Comparison of ENCODE assay signal across 16 mouse cellular contexts in the genomic region with DNA sequence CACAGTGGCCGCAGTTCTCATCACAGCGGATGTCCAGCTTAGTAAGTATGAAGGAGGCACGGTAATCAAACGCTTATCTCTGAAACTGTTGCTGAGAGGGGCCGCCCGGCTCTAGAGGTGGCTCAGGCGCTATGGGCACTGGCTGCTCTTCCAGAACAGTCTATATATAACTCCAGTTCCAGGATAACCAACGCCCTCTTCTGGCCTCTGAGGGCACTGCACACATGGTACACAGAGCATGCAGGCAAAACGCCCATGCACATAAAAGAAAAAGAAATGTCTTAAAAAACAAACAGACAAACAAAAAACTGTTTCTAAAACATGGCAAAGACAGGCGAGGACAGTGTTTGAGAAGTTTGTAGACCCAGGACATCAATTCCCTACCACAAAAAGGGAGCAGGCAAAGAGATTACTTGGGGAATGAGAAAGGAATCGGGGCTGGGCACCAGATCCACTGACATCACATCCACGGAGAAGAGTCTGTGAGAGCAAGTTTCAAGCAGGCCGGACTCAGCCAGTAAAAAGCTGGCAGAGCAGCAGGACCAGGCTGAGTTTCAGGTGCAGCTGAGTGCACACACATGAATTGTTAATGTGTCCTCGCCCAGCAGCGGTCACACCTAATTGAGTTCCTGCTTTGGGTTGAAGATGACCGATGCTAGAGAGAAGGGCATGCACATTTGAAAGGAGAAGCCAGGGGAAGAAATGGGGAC. TPM values are rescaled to one million over a fixed set of nuclear protein-coding genes. Genes with fewer than 3 reads are reported as not detected.
DNase-seq lines count a peak whose midpoint lies in the region; ATAC-seq and TF ChIP-seq lines count a peak whose summit lies in the region.
"Had no signal": no experiment of that assay in that cellular context is flagged by ENCODE, and none has a peak within 500 bp of the region (broad histone marks: within the 10 kb centered on the region; RNA-seq: fewer than 3 reads in every experiment).

No protein-coding gene starts in this region.

- H3K4me3 ChIP-seq in kidney, adult 2 months (ENCODE audit: insufficient read depth, low read depth, low read length): no peak overlapping the region
- H3K4me3 ChIP-seq in kidney, embryonic 15.5 days (replicated peaks): no peak overlapping the region
- H3K4me3 ChIP-seq in ES-Bruce4 (ENCODE audit: low read depth, low read length): no peak overlapping the region
- H3K4me3 ChIP-seq: embryonic facial prominence, embryonic 15.5 days; heart, embryonic 12.5 days; myocyte had no signal

- no peak for TF ChIP-seq EP300 in ES-Bruce4 (IDR thresholded peaks at IDR 0.05; ENCODE audit: insufficient read depth, low read depth, low read length)

- no peaks in the 10 kb centered on the region for H3K27me3 ChIP-seq in kidney, adult 2 months (replicated peaks; ENCODE audit: control insufficient read depth, insufficient read depth, low read length)
- H3K27me3 ChIP-seq in kidney, embryonic 15.5 days: no peaks in the 10 kb centered on the region
- H3K27me3 ChIP-seq in ES-Bruce4 (ENCODE audit: control insufficient read depth, insufficient read depth, low read length, poor library complexity, severe bottlenecking): no peaks in the 10 kb centered on the region
- H3K27me3 ChIP-seq: embryonic facial prominence, embryonic 15.5 days; heart, embryonic 12.5 days had no signal

- peak; percentile 30 for DNase-seq in CD4-positive, CD25-positive, alpha-beta regulatory T cell, adult 2 months (ENCODE audit: low read depth, low spot score)
- peak; percentile 65 for DNase-seq in kidney, adult 2 months
- peak; percentile 58 for DNase-seq in kidney, adult 9 months
- DNase-seq in gastrocnemius, postnatal 4 days (ENCODE audit: low spot score in 2 of 2): no peak
- DNase-seq: adrenal gland, postnatal 36 days; gastrocnemius, postnatal 10 days; right cerebral cortex, postnatal 14 days had no signal

- H3K4me1 ChIP-seq in kidney, adult 2 months (ENCODE audit: control insufficient read depth, insufficient read depth, low read length): no peaks in the 10 kb centered on the region; the same call in 1 of the 2 replicates
- peaks cover 7% of the 10 kb centered on the region; the same call in 1 of the 2 replicates for H3K4me1 ChIP-seq in kidney, embryonic 15.5 days
- H3K4me1 ChIP-seq in ES-Bruce4 (ENCODE audit: control insufficient read depth, insufficient read depth, low read length): no peaks in the 10 kb centered on the region

- 0 out of 2 replicates have a peak, but pooled peaks have one; percentile 15 for TF ChIP-seq CTCF in kidney, adult 2 months (conservative IDR thresholded peaks at IDR 0.05; ENCODE audit: insufficient read depth, insufficient read length, low read depth, low read length)
- TF ChIP-seq CTCF in ES-Bruce4 (IDR thresholded peaks at IDR 0.05; ENCODE audit: low read depth, low read length): peak; percentile 44

- WGBS in kidney, adult 2 months: 78% methylated on average over 16 of the region's 16 CpGs
- 89% methylated on average over 16 of the region's 16 CpGs for WGBS in kidney, embryonic 15.5 days

- no peaks in the 10 kb centered on the region for H3K36me3 ChIP-seq in kidney, adult 2 months (ENCODE audit: control insufficient read depth, insufficient read depth, low read length)
- peaks cover 75% of the 10 kb centered on the region for H3K36me3 ChIP-seq in kidney, embryonic 15.5 days
- H3K36me3 ChIP-seq in ES-Bruce4 (ENCODE audit: control insufficient read depth, insufficient read depth, low read length, poor library complexity, severe bottlenecking): peaks cover 10% of the 10 kb centered on the region

- no peak overlapping the region for H3K4me2 ChIP-seq in kidney, embryonic 15.5 days
- H3K4me2 ChIP-seq: embryonic facial prominence, embryonic 15.5 days; heart, embryonic 12.5 days had no signal

- no peak for ATAC-seq in CD4-positive, CD25-positive, alpha-beta regulatory T cell, adult 4 months
- no peak for ATAC-seq in kidney, embryonic 15.5 days (replicated peaks; ENCODE audit: low FRiP score)
- no peak for ATAC-seq in erythroid progenitor cell, adult 5-6 weeks (replicated peaks; ENCODE audit: low FRiP score, poor library complexity, severe bottlenecking)
- ATAC-seq: activated CD4-positive, CD25-positive, alpha-beta regulatory T cell, adult 4 months; forebrain, embryonic 14.5 days had no signal

- no peaks in the 10 kb centered on the region for H3K9me3 ChIP-seq in kidney, embryonic 15.5 days (replicated peaks)
- H3K9me3 ChIP-seq in ES-Bruce4 (replicated peaks; ENCODE audit: control insufficient read depth, insufficient read depth, low read length, poor library complexity, severe bottlenecking): no peaks in the 10 kb centered on the region
- H3K9me3 ChIP-seq: embryonic facial prominence, embryonic 15.5 days; heart, embryonic 12.5 days had no signal

- no peak overlapping the region for H3K9ac ChIP-seq in kidney, embryonic 15.5 days
- no peak overlapping the region for H3K9ac ChIP-seq in ES-Bruce4 (ENCODE audit: low read depth, poor library complexity, severe bottlenecking)
- H3K9ac ChIP-seq: embryonic facial prominence, embryonic 15.5 days; heart, embryonic 12.5 days had no signal

- no peak for TF ChIP-seq POLR2A in kidney, adult 2 months (IDR thresholded peaks at IDR 0.05; ENCODE audit: low read depth, low read length)
- TF ChIP-seq POLR2A in ES-Bruce4 (IDR thresholded peaks at IDR 0.05; ENCODE audit: insufficient read depth, low read length): no peak

- H3K27ac ChIP-seq in kidney, adult 2 months (ENCODE audit: insufficient read depth, low read depth, low read length): peak overlapping the region; percentile 2; the same call in 1 of the 2 replicates
- no peak overlapping the region for H3K27ac ChIP-seq in kidney, embryonic 15.5 days
- no peak overlapping the region for H3K27ac ChIP-seq in ES-Bruce4 (ENCODE audit: insufficient read depth, low read length)
- H3K27ac ChIP-seq: embryonic facial prominence, embryonic 15.5 days had no signal

RNA-seq across cellular contexts. Expression of a gene that starts 4.7 kb away (rescaled TPM):
- polyA plus RNA-seq in CD4-positive, CD25-positive, alpha-beta regulatory T cell, adult 4 months (2017; shearing (Covaris generic)): 10 to 100 TPM; 10.7 to 13.2 TPM
- 84.9 and 85.8 TPM in 2 replicates for polyA plus RNA-seq in kidney, adult 2 months (2012; rRNA removed)
- 78.3 and 78.4 TPM in 2 replicates for polyA plus RNA-seq in kidney, embryonic 15.5 days (2015; fragmentation: Nextera tagmentation; extraction: Ambion mirVana)
- polyA plus RNA-seq in ES-Bruce4 (2011; ENCODE audit: insufficient read depth, insufficient read length, low read depth, missing spikeins): 63.3 and 76.5 TPM in 2 replicates
- 23.5 and 31.7 TPM in 2 replicates for total RNA-seq in erythroid progenitor cell, adult 5-6 weeks (2015; ENCODE audit: low replicate concordance)
- total RNA-seq in erythroid progenitor cell, adult 5-6 weeks (2017; ENCODE audit: low replicate concordance): 62.6 and 70.5 TPM in 2 replicates
- total RNA-seq in gastrocnemius, postnatal 4 days (2021): 10 to 100 TPM; 52.7 to 54.7 TPM

RNA-seq across cellular contexts. Expression of a gene that starts 8.7 kb away (rescaled TPM):
- 100 to 1,000 TPM; 125 to 142 TPM for polyA plus RNA-seq in CD4-positive, CD25-positive, alpha-beta regulatory T cell, adult 4 months (2017; shearing (Covaris generic))
- polyA plus RNA-seq in kidney, adult 2 months (2012; rRNA removed): 11.1 and 11.3 TPM in 2 replicates
- polyA plus RNA-seq in kidney, embryonic 15.5 days (2015; fragmentation: Nextera tagmentation; extraction: Ambion mirVana): 16.8 and 17.1 TPM in 2 replicates
- polyA plus RNA-seq in ES-Bruce4 (2011; ENCODE audit: insufficient read depth, insufficient read length, low read depth, missing spikeins): 23.1 and 27.3 TPM in 2 replicates
- total RNA-seq in erythroid progenitor cell, adult 5-6 weeks (2015; ENCODE audit: low replicate concordance): 53.7 and 55.1 TPM in 2 replicates
- total RNA-seq in erythroid progenitor cell, adult 5-6 weeks (2017; ENCODE audit: low replicate concordance): 48.5 and 60.2 TPM in 2 replicates
- 10 to 100 TPM; 13.7 to 14.7 TPM for total RNA-seq in gastrocnemius, postnatal 4 days (2021)

Comparison
In these comparisons a context has a peak if more than half of its experiments do, and no peak if none do; other contexts are left out.
1. DNase-seq: peak in CD4-positive, CD25-positive, alpha-beta regulatory T cell, adult 2 months (single experiment), kidney, adult 2 months (single experiment) and kidney, adult 9 months (single experiment); none in gastrocnemius, postnatal 4 days (0 of 2).